Mouse (Mus musculus) midbrain, embryonic 15.5 days (tissue): ENCODE measurements around the gene Cct4. TPM values are rescaled to one million over a fixed set of nuclear protein-coding genes. Genes with fewer than 3 reads are reported as not detected.

Experiments used
- ATAC-seq: fragments of 200-750 bp; cut with Nextera tagmentation; replicated peaks from 2 replicates; pipeline ENCODE4 v1.8.0; 2017; ENCODE audit warnings: moderate TSS enrichment
- H3K27ac ChIP-seq: fragments of 300-500 bp; sonication (generic); 2 replicates; pipeline ENCODE4 v1.5.1; 2015; ENCODE audit warnings: mild to moderate bottlenecking, inconsistent platforms
- H3K27me3 ChIP-seq: fragments of 300-500 bp; sonication (generic); replicated peaks from 2 replicates; pipeline ENCODE4 v1.6.1; 2015; ENCODE audit warnings: inconsistent platforms
- H3K36me3 ChIP-seq: fragments of 300-500 bp; sonication (generic); replicated peaks from 2 replicates; pipeline ENCODE4 v1.6.1; 2015; ENCODE audit warnings: inconsistent platforms
- H3K4me1 ChIP-seq: fragments of 300-500 bp; sonication (generic); 2 replicates; pipeline ENCODE4 v1.6.1; 2015; ENCODE audit warnings: inconsistent platforms
- H3K4me2 ChIP-seq: fragments of 300-500 bp; sonication (generic); 2 replicates; pipeline ENCODE4 v1.6.1; 2015; ENCODE audit warnings: inconsistent platforms, mild to moderate bottlenecking, moderate library complexity
- H3K4me3 ChIP-seq: fragments of 300-500 bp; sonication (generic); 2 replicates; pipeline ENCODE4 v1.5.1; 2015; ENCODE audit warnings: mild to moderate bottlenecking, inconsistent platforms
- H3K9ac ChIP-seq: fragments of 300-500 bp; sonication (generic); 2 replicates; pipeline ENCODE4 v1.6.1; 2015; ENCODE audit warnings: mild to moderate bottlenecking, inconsistent platforms
- H3K9me3 ChIP-seq: fragments of 300-500 bp; sonication (generic); 2 replicates; pipeline ENCODE4 v1.6.1; 2016; ENCODE audit warnings: inconsistent platforms
- WGBS: fragments of 180-500 bp; shearing (Covaris S2); methylation state at CpG from one replicate; pipeline ENCODE4 v1.1.7; 2015; ENCODE audit warnings: mixed read lengths; 5-methylcytosine and 5-hydroxymethylcytosine counted together
- polyA plus RNA-seq: library from polyadenylated mRNA; unstranded; fragments of >200 nt; fragmentation: Nextera tagmentation; extraction: Ambion mirVana; gene quantifications from 2 replicates; pipeline ENCODE4 v1.2.1, GENCODE M21; 2015

Cct4 gene
- polyA plus RNA-seq, 1 experiment from 2014 or later = 275 TPM

GRCm38 (mm10) chr11:23013580-23014294, 23.4 kb downstream of the Cct4 start:
- Histone ChIP-seq H3K36me3 (no peaks in the 10 kb centered on the region), H3K9ac (no peak overlapping the region), H3K27ac (no peak overlapping the region), H3K4me2 (no peak overlapping the region), H3K4me3 (no peak overlapping the region), H3K9me3 (no peaks in the 10 kb centered on the region), H3K4me1 (no peaks in the 10 kb centered on the region; the same call in none of the 2 replicates), H3K27me3 (no peaks in the 10 kb centered on the region)
- no peak for ATAC-seq
- WGBS = 90% methylated on average over 4 of the region's 4 CpGs

GRCm38 (mm10) chr11:23014996-23015395, 24.7 kb downstream of the Cct4 start:
- Histone ChIP-seq H3K4me2 (no peak overlapping the region), H3K4me3 (no peak overlapping the region), H3K9ac (no peak overlapping the region), H3K36me3 (no peaks in the 10 kb centered on the region), H3K4me1 (no peaks in the 10 kb centered on the region), H3K27me3 (no peaks in the 10 kb centered on the region), H3K9me3 (no peaks in the 10 kb centered on the region), H3K27ac (no peak overlapping the region)
- no peak for ATAC-seq
- 75% methylated on average over 6 of the region's 6 CpGs for WGBS

- Histone ChIP-seq H3K4me2 (no peak overlapping the region), H3K9me3 (no peaks in the 10 kb centered on the region), H3K27ac (no peak overlapping the region), H3K4me1 (no peaks in the 10 kb centered on the region), H3K4me3 (no peak overlapping the region), H3K9ac (no peak overlapping the region), H3K27me3 (no peaks in the 10 kb centered on the region), H3K36me3 (no peaks in the 10 kb centered on the region)
- WGBS = 94% methylated on average over 4 of the region's 4 CpGs
- no peak for ATAC-seq
Measured at GRCm38 (mm10) chr11:23017943-23018342, 27.6 kb downstream of the Cct4 start.

- no peaks in the 10 kb centered on the region for H3K9me3 ChIP-seq
- H3K9ac ChIP-seq = no peak overlapping the region
- H3K36me3 ChIP-seq = no peaks in the 10 kb centered on the region
- H3K27ac ChIP-seq = no peak overlapping the region
- H3K27me3 ChIP-seq = no peaks in the 10 kb centered on the region
- no peaks in the 10 kb centered on the region for H3K4me1 ChIP-seq
- 68% methylated on average over 24 of the region's 24 CpGs for WGBS
- H3K4me3 ChIP-seq = no peak overlapping the region
- H3K4me2 ChIP-seq = no peak overlapping the region
- no peak for ATAC-seq
Measured at GRCm38 (mm10) chr11:23020116-23020770, 29.9 kb downstream of the Cct4 start.

DNA sequence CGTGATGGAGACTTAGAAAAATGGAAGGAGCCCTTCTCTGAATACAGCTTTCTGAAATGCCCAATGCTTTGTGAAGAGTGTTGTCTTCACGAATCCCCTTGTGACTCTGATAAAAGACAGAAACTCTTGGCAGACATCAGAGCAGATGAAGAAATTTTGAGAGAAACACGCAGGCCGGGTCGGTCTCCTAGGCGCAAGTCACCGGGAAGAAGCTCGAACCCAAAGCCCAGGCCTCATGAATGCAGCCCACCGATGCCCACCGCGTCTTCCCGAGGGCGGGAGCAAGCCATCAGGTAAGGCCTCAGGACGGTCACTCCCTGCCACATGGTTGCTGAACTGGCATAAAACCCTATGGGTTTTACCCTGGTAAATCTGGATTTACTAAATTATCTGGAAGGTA, 30.5 kb downstream of the Cct4 start:
- no peak overlapping the region for H3K9ac ChIP-seq
- H3K4me1 ChIP-seq = no peaks in the 10 kb centered on the region
- ATAC-seq = no peak

GRCm38 (mm10) chr11:23023155-23023554, 32.8 kb downstream of the Cct4 start:
- Histone ChIP-seq H3K9me3 (no peaks in the 10 kb centered on the region), H3K4me2 (no peak overlapping the region), H3K4me1 (no peaks in the 10 kb centered on the region), H3K27ac (no peak overlapping the region), H3K27me3 (no peaks in the 10 kb centered on the region), H3K36me3 (no peaks in the 10 kb centered on the region), H3K9ac (no peak overlapping the region), H3K4me3 (no peak overlapping the region)
- no peak for ATAC-seq
- WGBS = 92% methylated on average over 2 of the region's 2 CpGs

More for the DNA sequence above, 30.5 kb downstream of the Cct4 start:
- WGBS = 94% methylated on average over 14 of the region's 14 CpGs
- no peaks in the 10 kb centered on the region for H3K9me3 ChIP-seq
- H3K27me3 ChIP-seq = no peaks in the 10 kb centered on the region
- no peak overlapping the region for H3K4me2 ChIP-seq
- H3K4me3 ChIP-seq = no peak overlapping the region
- H3K36me3 ChIP-seq = no peaks in the 10 kb centered on the region
- H3K27ac ChIP-seq = no peak overlapping the region

GRCm38 (mm10) chr11:23024169-23024568, 33.9 kb downstream of the Cct4 start:
- Histone ChIP-seq H3K9me3 (no peaks in the 10 kb centered on the region), H3K4me2 (no peak overlapping the region), H3K9ac (no peak overlapping the region), H3K4me1 (no peaks in the 10 kb centered on the region), H3K4me3 (no peak overlapping the region), H3K36me3 (no peaks in the 10 kb centered on the region), H3K27ac (no peak overlapping the region), H3K27me3 (no peaks in the 10 kb centered on the region)
- ATAC-seq = no peak
- WGBS = 43% methylated on average over 3 of the region's 3 CpGs

GRCm38 (mm10) chr11:23028957-23029356, 38.6 kb downstream of the Cct4 start:
- ATAC-seq = no peak
- Histone ChIP-seq H3K4me1 (no peaks in the 10 kb centered on the region), H3K9ac (no peak overlapping the region), H3K9me3 (no peaks in the 10 kb centered on the region), H3K4me3 (no peak overlapping the region), H3K36me3 (no peaks in the 10 kb centered on the region), H3K27me3 (no peaks in the 10 kb centered on the region), H3K4me2 (no peak overlapping the region), H3K27ac (no peak overlapping the region)
- 71% methylated on average over 3 of the region's 3 CpGs for WGBS

DNA sequence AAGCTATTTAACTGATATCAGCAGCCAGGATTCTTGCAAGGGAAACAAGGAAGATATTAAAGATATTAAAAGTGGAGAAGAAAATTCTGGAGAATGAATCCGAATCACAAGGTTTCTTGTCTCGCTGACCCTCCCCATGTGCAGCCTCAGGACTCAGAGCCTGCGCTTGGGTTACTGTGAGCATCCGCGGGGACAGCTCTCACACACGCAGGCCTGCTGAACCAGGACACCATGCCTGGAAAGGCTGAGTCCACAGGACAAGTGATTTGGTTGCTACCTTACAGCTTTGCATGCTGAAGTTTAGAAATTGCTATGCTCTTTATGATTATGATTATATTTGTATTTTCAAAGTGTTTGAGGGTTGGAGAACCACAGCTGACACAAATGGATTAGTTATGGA, 39.1 kb downstream of the Cct4 start:
- H3K4me3 ChIP-seq = no peak overlapping the region
- H3K4me2 ChIP-seq = no peak overlapping the region
- no peaks in the 10 kb centered on the region for H3K9me3 ChIP-seq
- H3K9ac ChIP-seq = no peak overlapping the region
- no peaks in the 10 kb centered on the region for H3K4me1 ChIP-seq
- no peaks in the 10 kb centered on the region for H3K36me3 ChIP-seq
- ATAC-seq = no peak
- 83% methylated on average over 6 of the region's 6 CpGs for WGBS
- H3K27ac ChIP-seq = no peak overlapping the region
- no peaks in the 10 kb centered on the region for H3K27me3 ChIP-seq

DNA sequence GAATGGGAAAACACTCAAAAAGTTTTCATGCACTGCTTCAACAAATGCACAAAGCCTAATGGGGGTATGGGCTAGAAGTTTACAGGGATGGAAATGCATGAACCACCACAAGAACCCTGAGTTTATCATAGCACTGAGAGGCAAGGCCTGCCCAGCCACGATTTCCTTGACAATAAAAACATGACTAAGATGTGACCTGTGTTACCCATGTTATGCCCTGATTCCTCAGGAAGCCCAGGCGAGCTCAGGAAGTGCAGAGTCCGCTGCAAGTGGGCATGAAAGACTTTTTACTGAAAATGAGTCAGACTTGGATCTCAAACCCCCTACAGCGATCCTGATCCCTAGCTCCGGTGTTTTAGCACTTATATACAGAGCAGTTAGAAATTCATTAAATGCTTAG, 56.9 kb downstream of the Cct4 start:
- no peaks in the 10 kb centered on the region for H3K27me3 ChIP-seq
- no peak overlapping the region for H3K9ac ChIP-seq
- no peaks in the 10 kb centered on the region for H3K9me3 ChIP-seq
- no peak overlapping the region for H3K4me2 ChIP-seq
- H3K4me1 ChIP-seq = no peaks in the 10 kb centered on the region; the same call in 1 of the 2 replicates
- WGBS = 70% methylated on average over 5 of the region's 5 CpGs
- no peaks in the 10 kb centered on the region for H3K36me3 ChIP-seq
- no peak overlapping the region for H3K4me3 ChIP-seq
- no peak for ATAC-seq
- H3K27ac ChIP-seq = no peak overlapping the region

- Histone ChIP-seq H3K27me3 (no peaks in the 10 kb centered on the region), H3K4me3 (0 out of 2 replicates have a peak overlapping the region, but pooled peaks have one; percentile 3), H3K9ac (no peak overlapping the region), H3K36me3 (no peaks in the 10 kb centered on the region), H3K9me3 (no peaks in the 10 kb centered on the region), H3K27ac (no peak overlapping the region), H3K4me1 (no peaks in the 10 kb centered on the region; the same call in 1 of the 2 replicates), H3K4me2 (peak overlapping the region; percentile 24)
- 47% methylated on average over 20 of the region's 20 CpGs for WGBS
- ATAC-seq = no peak
Measured at GRCm38 (mm10) chr11:23047663-23048582, 57.6 kb downstream of the Cct4 start.

DNA sequence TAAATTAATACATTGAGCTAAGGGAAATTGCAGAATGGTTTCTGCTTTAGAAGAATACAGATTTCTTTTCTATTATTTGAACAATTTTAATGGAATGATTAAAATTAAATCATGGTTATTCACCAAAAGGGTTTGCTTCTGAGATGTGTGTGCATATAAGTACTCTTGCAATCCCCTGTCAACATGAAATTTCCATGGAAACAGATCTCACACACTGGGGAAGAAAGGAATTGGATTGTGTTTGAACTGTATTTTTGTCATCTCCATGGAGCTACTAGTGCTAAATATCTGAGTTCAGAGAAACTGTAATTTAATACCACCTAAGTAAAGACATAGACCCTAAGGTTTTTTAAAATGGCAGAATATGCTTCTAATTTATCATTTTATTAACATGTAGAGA, 59.3 kb downstream of the Cct4 start:
- no peak overlapping the region for H3K9ac ChIP-seq
- no peaks in the 10 kb centered on the region for H3K27me3 ChIP-seq
- H3K36me3 ChIP-seq = no peaks in the 10 kb centered on the region
- no peak overlapping the region for H3K4me3 ChIP-seq
- H3K4me1 ChIP-seq = no peaks in the 10 kb centered on the region; the same call in 1 of the 2 replicates
- H3K9me3 ChIP-seq = no peaks in the 10 kb centered on the region
- H3K27ac ChIP-seq = no peak overlapping the region
- ATAC-seq = peak; percentile 67; the same call in 1 of the 2 replicates
- no peak overlapping the region for H3K4me2 ChIP-seq
